Mouse (Mus musculus) embryonic facial prominence, embryonic 14.5 days (tissue): ENCODE measurements at regions not wholly inside any gene's neighbourhood (a gene's known extent, or its start where the extent isn't known, plus 50 kb on each side); places are given as distances from the start of the nearest gene placed in this dataset.

Experiments used
- ATAC-seq: fragments of 200-750 bp; cut with Nextera tagmentation; 2 replicates; pipeline ENCODE4 v1.8.0; 2017; ENCODE audit warnings: low read depth, moderate number of reproducible peaks, moderate TSS enrichment
- DNase-seq: peaks from one replicate; pipeline ENCODE4 v3.0.0-alpha.2; 2015; ENCODE audit warnings: low spot score
- H3K27ac ChIP-seq: fragments of 300-500 bp; sonication (generic); replicated peaks from 2 replicates; pipeline ENCODE4 v1.5.1; 2014; ENCODE audit warnings: low read depth, mild to moderate bottlenecking, low read length, moderate library complexity
- H3K27me3 ChIP-seq: fragments of 300-500 bp; sonication (generic); replicated peaks from 2 replicates; pipeline ENCODE4 v1.6.1; 2014; ENCODE audit warnings: low read length; ENCODE audit not compliant: control insufficient read depth, insufficient read depth
- H3K36me3 ChIP-seq: fragments of 300-500 bp; sonication (generic); 2 replicates; pipeline ENCODE4 v1.6.1; 2014; ENCODE audit warnings: low read length, mixed read lengths; ENCODE audit not compliant: control insufficient read depth, insufficient read depth
- H3K4me1 ChIP-seq: fragments of 300-500 bp; sonication (generic); 2 replicates; pipeline ENCODE4 v1.6.1; 2014; ENCODE audit warnings: antibody characterized with exemption, low read length; ENCODE audit not compliant: control insufficient read depth, insufficient read depth
- H3K4me2 ChIP-seq: fragments of 300-500 bp; sonication (generic); 2 replicates; pipeline ENCODE4 v1.6.1; 2014; ENCODE audit warnings: low read depth, mild to moderate bottlenecking, low read length, moderate library complexity, mixed read lengths
- H3K4me3 ChIP-seq: fragments of 300-500 bp; sonication (generic); 2 replicates; pipeline ENCODE4 v1.5.1; 2014; ENCODE audit warnings: low read depth, mild to moderate bottlenecking, low read length
- H3K9ac ChIP-seq: fragments of 300-500 bp; sonication (generic); 2 replicates; pipeline ENCODE4 v1.6.1; 2014; ENCODE audit warnings: low read depth, mild to moderate bottlenecking, low read length, moderate library complexity, mixed read lengths
- H3K9me3 ChIP-seq: fragments of 300-500 bp; sonication (generic); 2 replicates; pipeline ENCODE4 v1.6.1; 2016; ENCODE audit warnings: low read length; ENCODE audit not compliant: control insufficient read depth
- WGBS: fragments of 180-500 bp; shearing (Covaris S2); extraction: QIAGEN DNeasy Blood & Tissue Kit; methylation state at CpG from one replicate; pipeline ENCODE4 v1.1.7; 2014; 5-methylcytosine and 5-hydroxymethylcytosine counted together

GRCm38 (mm10) chr6:37618990-37619389 is 89.0 kb downstream of the Akr1d1 start:
- no peak overlapping the region for H3K4me2 ChIP-seq
- H3K27me3 ChIP-seq, result no peaks in the 10 kb centered on the region
- 82% methylated on average over 9 of the region's 9 CpGs for WGBS
- H3K9ac ChIP-seq, result no peak overlapping the region
- no peak overlapping the region for H3K4me3 ChIP-seq
- ATAC-seq, result no peak
- H3K27ac ChIP-seq, result no peak overlapping the region
- no peaks in the 10 kb centered on the region for H3K9me3 ChIP-seq
- no peak for DNase-seq
- no peaks in the 10 kb centered on the region for H3K36me3 ChIP-seq
- peaks cover 5% of the 10 kb centered on the region; the same call in 1 of the 2 replicates for H3K4me1 ChIP-seq

- no peaks in the 10 kb centered on the region for H3K27me3 ChIP-seq
- no peak overlapping the region for H3K27ac ChIP-seq
- no peak for ATAC-seq
- H3K4me2 ChIP-seq, result no peak overlapping the region
- H3K4me1 ChIP-seq, result peaks cover 5% of the 10 kb centered on the region; the same call in 1 of the 2 replicates
- DNase-seq, result peak; percentile 44
- no peaks in the 10 kb centered on the region for H3K36me3 ChIP-seq
- H3K9ac ChIP-seq, result no peak overlapping the region
- no peak overlapping the region for H3K4me3 ChIP-seq
- H3K9me3 ChIP-seq, result no peaks in the 10 kb centered on the region
- 22% methylated on average over 7 of the region's 7 CpGs for WGBS
These were observed 91.5 kb downstream of the Akr1d1 start for GRCm38 (mm10) chr6:37621364-37622029.

- Histone ChIP-seq H3K4me1 (peaks cover 5% of the 10 kb centered on the region; the same call in 1 of the 2 replicates), H3K36me3 (no peaks in the 10 kb centered on the region), H3K9me3 (no peaks in the 10 kb centered on the region), H3K27me3 (no peaks in the 10 kb centered on the region), H3K9ac (no peak overlapping the region), H3K27ac (no peak overlapping the region), H3K4me2 (no peak overlapping the region), H3K4me3 (no peak overlapping the region)
- DNase-seq (no peak), ATAC-seq (no peak)
- 62% methylated on average over 2 of the region's 2 CpGs for WGBS
These were observed 92.3 kb downstream of the Akr1d1 start for GRCm38 (mm10) chr6:37622273-37622672.

GRCm38 (mm10) chr6:37627206-37627605 is 97.2 kb downstream of the Akr1d1 start:
- H3K27me3 ChIP-seq, result no peaks in the 10 kb centered on the region
- H3K4me1 ChIP-seq, result peaks cover under 1% of the 10 kb centered on the region; the same call in 1 of the 2 replicates
- ATAC-seq, result no peak
- H3K27ac ChIP-seq, result no peak overlapping the region
- H3K9ac ChIP-seq, result no peak overlapping the region
- no peaks in the 10 kb centered on the region for H3K36me3 ChIP-seq
- no peak overlapping the region for H3K4me2 ChIP-seq
- no peaks in the 10 kb centered on the region for H3K9me3 ChIP-seq
- H3K4me3 ChIP-seq, result no peak overlapping the region
- DNase-seq, result no peak
- WGBS, result 80% methylated on average over 5 of the region's 5 CpGs

GRCm38 (mm10) chr6:37633948-37634347 is 104.0 kb downstream of the Akr1d1 start:
- Histone ChIP-seq H3K27ac (no peak overlapping the region), H3K4me1 (no peaks in the 10 kb centered on the region), H3K4me3 (no peak overlapping the region), H3K4me2 (no peak overlapping the region), H3K9me3 (no peaks in the 10 kb centered on the region), H3K9ac (no peak overlapping the region), H3K36me3 (no peaks in the 10 kb centered on the region), H3K27me3 (no peaks in the 10 kb centered on the region)
- 85% methylated on average over 1 of the region's 1 CpGs for WGBS
- ATAC-seq, result no peak
- DNase-seq, result no peak

GRCm38 (mm10) chr6:37642066-37642465 is 112.1 kb downstream of the Akr1d1 start:
- H3K9ac ChIP-seq, result no peak overlapping the region
- DNase-seq (no peak), ATAC-seq (no peak)
- no peaks in the 10 kb centered on the region for H3K9me3 ChIP-seq
- H3K4me3 ChIP-seq, result no peak overlapping the region
- no peaks in the 10 kb centered on the region; the same call in 1 of the 2 replicates for H3K4me1 ChIP-seq
- no peak overlapping the region for H3K4me2 ChIP-seq
- no peak overlapping the region for H3K27ac ChIP-seq
- H3K27me3 ChIP-seq, result no peaks in the 10 kb centered on the region
- no peaks in the 10 kb centered on the region for H3K36me3 ChIP-seq
- 28% methylated on average over 4 of the region's 4 CpGs for WGBS

GRCm38 (mm10) chr6:37642701-37643121 is 112.7 kb downstream of the Akr1d1 start:
- Histone ChIP-seq H3K9ac (no peak overlapping the region), H3K4me2 (no peak overlapping the region), H3K4me3 (no peak overlapping the region), H3K9me3 (no peaks in the 10 kb centered on the region), H3K27me3 (no peaks in the 10 kb centered on the region), H3K27ac (no peak overlapping the region), H3K4me1 (no peaks in the 10 kb centered on the region; the same call in 1 of the 2 replicates), H3K36me3 (no peaks in the 10 kb centered on the region)
- peak; percentile 89 for DNase-seq
- ATAC-seq, result peak; percentile 82
- WGBS, result 37% methylated on average over 8 of the region's 8 CpGs

GRCm38 (mm10) chr6:37643176-37643575 is 113.2 kb downstream of the Akr1d1 start:
- Histone ChIP-seq H3K27ac (no peak overlapping the region), H3K4me3 (no peak overlapping the region), H3K4me2 (no peak overlapping the region), H3K36me3 (no peaks in the 10 kb centered on the region), H3K9ac (no peak overlapping the region), H3K4me1 (no peaks in the 10 kb centered on the region; the same call in 1 of the 2 replicates), H3K9me3 (no peaks in the 10 kb centered on the region), H3K27me3 (no peaks in the 10 kb centered on the region)
- 57% methylated on average over 4 of the region's 4 CpGs for WGBS
- ATAC-seq, result peak; percentile 50; the same call in 1 of the 2 replicates
- DNase-seq, result no peak

- DNase-seq, result no peak
- H3K9me3 ChIP-seq, result no peaks in the 10 kb centered on the region
- no peaks in the 10 kb centered on the region for H3K27me3 ChIP-seq
- 49% methylated on average over 2 of the region's 2 CpGs for WGBS
- no peak overlapping the region for H3K4me2 ChIP-seq
- no peak overlapping the region for H3K9ac ChIP-seq
- no peak for ATAC-seq
- H3K27ac ChIP-seq, result no peak overlapping the region
- no peaks in the 10 kb centered on the region; the same call in 1 of the 2 replicates for H3K4me1 ChIP-seq
- no peaks in the 10 kb centered on the region for H3K36me3 ChIP-seq
- no peak overlapping the region for H3K4me3 ChIP-seq
These were observed 113.7 kb downstream of the Akr1d1 start for GRCm38 (mm10) chr6:37643718-37644117.
